Mouse (Mus musculus) 416B (cell line): Measurements from ENCODE around the gene Mprip.
A peak's percentile ranks its signal among the peaks of the same experiment; 100 is the strongest.
"Not testable (repeated sequence)": the region's sequence is repeated elsewhere in the genome, so short reads cannot be mapped to it uniquely, and the experiment has no call there.

ENCODE experiments used
- DNase-seq: peaks from one replicate; pipeline ENCODE4 v3.0.0; 2011; ENCODE audit warnings: low read depth

Gene Mprip

GRCm38 (mm10) chr11:59707931-59708611, 47.0 kb downstream of the Mprip start:
- DNase-seq, result no peak

GRCm38 (mm10) chr11:59715424-59715840, 54.3 kb downstream of the Mprip start:
- DNase-seq, result no peak

GRCm38 (mm10) chr11:59717801-59718291, 56.7 kb downstream of the Mprip start:
- peak; percentile 15 for DNase-seq

GRCm38 (mm10) chr11:59719185-59719584, 58.1 kb downstream of the Mprip start:
- no peak for DNase-seq

GRCm38 (mm10) chr11:59721385-59721784, 60.3 kb downstream of the Mprip start:
- no peak for DNase-seq

GRCm38 (mm10) chr11:59727204-59727603, 66.1 kb downstream of the Mprip start:
- DNase-seq, result no peak

- no peak for DNase-seq
Measured at GRCm38 (mm10) chr11:59731821-59732220, 70.7 kb downstream of the Mprip start.

GRCm38 (mm10) chr11:59732407-59733066, 71.4 kb downstream of the Mprip start:
- DNase-seq, result peak; percentile 59

- not testable (repeated sequence) for DNase-seq
Measured at GRCm38 (mm10) chr11:59733600-59733999, 72.5 kb downstream of the Mprip start.

- no peak for DNase-seq
Measured at GRCm38 (mm10) chr11:59734335-59734734, 73.2 kb downstream of the Mprip start.

- DNase-seq, result not testable (repeated sequence)
Measured at GRCm38 (mm10) chr11:59735938-59736337, 74.8 kb downstream of the Mprip start.

- DNase-seq, result no peak
Measured at GRCm38 (mm10) chr11:59737250-59737649, 76.1 kb downstream of the Mprip start.

GRCm38 (mm10) chr11:59739996-59740395, 78.9 kb downstream of the Mprip start:
- DNase-seq, result peak; percentile 37

- no peak for DNase-seq
Measured at GRCm38 (mm10) chr11:59741915-59742314, 80.8 kb downstream of the Mprip start.

- DNase-seq, result no peak
Measured at GRCm38 (mm10) chr11:59743307-59743706, 82.2 kb downstream of the Mprip start.

- DNase-seq, result no peak
Measured at GRCm38 (mm10) chr11:59743712-59744111, 82.6 kb downstream of the Mprip start.

- no peak for DNase-seq
Measured at GRCm38 (mm10) chr11:59744374-59744773, 83.3 kb downstream of the Mprip start.

GRCm38 (mm10) chr11:59745851-59746250, 84.7 kb downstream of the Mprip start:
- peak; percentile 23 for DNase-seq

GRCm38 (mm10) chr11:59746614-59747013, 85.5 kb downstream of the Mprip start:
- peak; percentile 74 for DNase-seq

- DNase-seq, result no peak
Measured at GRCm38 (mm10) chr11:59749050-59749449, 87.9 kb downstream of the Mprip start.

GRCm38 (mm10) chr11:59754504-59754903, 93.4 kb downstream of the Mprip start:
- DNase-seq, result no peak

GRCm38 (mm10) chr11:59756351-59756750, 95.2 kb downstream of the Mprip start:
- no peak for DNase-seq

GRCm38 (mm10) chr11:59758191-59758985, 97.3 kb downstream of the Mprip start:
- DNase-seq, result no peak
